Mouse (Mus musculus): ENCODE measurements around the gene Dnaja2. TPM values are rescaled to one million over a fixed set of nuclear protein-coding genes. Genes with fewer than 3 reads are reported as not detected.

Dnaja2 gene
- polyA plus RNA-seq, 1 experiment, result 10.9 TPM

DNA sequence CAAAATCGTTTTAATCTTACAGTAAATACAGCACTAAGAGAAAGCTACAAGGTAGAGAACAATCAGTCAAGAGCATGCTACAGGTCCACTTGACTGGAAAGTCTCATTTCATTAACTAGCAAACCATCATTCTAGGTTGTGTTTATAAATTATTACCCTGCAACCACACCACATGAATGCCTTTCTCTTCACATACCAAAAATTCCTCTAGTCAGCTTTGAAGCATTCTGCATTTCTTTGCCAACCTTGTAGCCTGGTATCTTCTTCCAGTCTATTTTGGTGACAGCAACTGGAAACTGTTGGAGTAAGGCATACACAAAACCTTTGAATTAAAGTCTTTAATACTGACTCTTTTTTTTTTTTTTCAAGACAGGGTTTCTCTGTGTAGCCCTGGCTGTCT, 36.4 kb upstream of the Dnaja2 start:
- DNase-seq, result no peak
- TF ChIP-seq CTCF (IDR thresholded peaks at IDR 0.05; ENCODE audit: insufficient read depth, low read length) (no peak), POLR2A (IDR thresholded peaks at IDR 0.05; ENCODE audit: borderline replicate concordance, extremely low read depth, low read depth, low read length) (no peak)
- 58% methylated on average over 1 of the region's 1 CpGs for WGBS

DNA sequence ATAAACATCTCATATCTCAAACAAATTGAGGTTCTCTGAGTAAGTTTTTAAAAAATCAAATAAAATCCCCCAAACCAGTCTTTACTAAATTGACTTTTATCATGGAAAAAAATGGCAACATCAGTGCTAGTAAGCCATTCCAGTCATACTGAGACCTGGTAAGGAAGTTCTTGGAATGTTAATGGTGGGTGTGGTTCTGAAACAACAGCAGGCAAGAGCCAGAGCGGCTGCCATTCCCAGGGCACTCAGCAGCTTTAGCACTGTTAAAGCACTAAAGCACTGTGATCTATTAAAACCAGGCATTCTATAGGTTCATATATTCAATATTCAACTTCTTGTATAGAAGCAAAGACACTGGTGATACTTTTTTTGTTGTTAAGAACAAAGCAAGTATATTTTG, 35.1 kb upstream of the Dnaja2 start:
- 58% methylated on average over 1 of the region's 1 CpGs for WGBS
- Histone ChIP-seq H3K4me1 (ENCODE audit: control insufficient read depth, insufficient read depth, low read length) (no peaks in the 10 kb centered on the region), H3K4me3 (replicated peaks; ENCODE audit: extremely low read depth, low read depth, low read length) (no peak overlapping the region)
- TF ChIP-seq CTCF (IDR thresholded peaks at IDR 0.05; ENCODE audit: insufficient read depth, low read length) (no peak), POLR2A (IDR thresholded peaks at IDR 0.05; ENCODE audit: borderline replicate concordance, extremely low read depth, low read depth, low read length) (no peak)
- no peak for DNase-seq

More for the DNA sequence above, 36.4 kb upstream of the Dnaja2 start:
- Histone ChIP-seq H3K4me3 (replicated peaks; ENCODE audit: extremely low read depth, low read depth, low read length) (no peak overlapping the region), H3K4me1 (ENCODE audit: control insufficient read depth, insufficient read depth, low read length) (no peaks in the 10 kb centered on the region; the same call in 1 of the 2 replicates)

DNA sequence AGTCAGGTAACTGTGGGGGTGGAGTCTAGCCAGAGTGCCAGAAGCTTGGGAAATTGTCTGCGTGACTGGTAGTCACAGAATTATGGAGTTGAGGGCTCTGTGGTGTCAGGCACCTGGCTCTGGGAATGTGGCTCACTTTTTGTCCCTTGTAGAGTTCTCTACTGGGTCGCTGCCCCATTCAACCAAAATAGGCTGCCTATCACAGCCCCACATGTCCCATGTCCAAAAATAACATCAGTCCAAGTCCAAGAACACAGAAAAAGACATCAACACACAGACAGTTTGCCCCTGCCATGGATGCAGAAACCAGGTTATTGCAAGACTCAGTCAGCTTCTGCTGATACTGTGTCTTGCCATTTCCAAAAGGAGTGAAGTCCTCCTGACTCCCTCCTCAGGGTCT, 33.5 kb upstream of the Dnaja2 start:
- DNase-seq, result no peak
- Histone ChIP-seq H3K4me3 (replicated peaks; ENCODE audit: extremely low read depth, low read depth, low read length) (no peak overlapping the region), H3K4me1 (ENCODE audit: control insufficient read depth, insufficient read depth, low read length) (no peaks in the 10 kb centered on the region)
- 70% methylated on average over 2 of the region's 2 CpGs for WGBS
- TF ChIP-seq POLR2A (IDR thresholded peaks at IDR 0.05; ENCODE audit: borderline replicate concordance, extremely low read depth, low read depth, low read length) (no peak), CTCF (IDR thresholded peaks at IDR 0.05; ENCODE audit: insufficient read depth, low read length) (no peak)

DNA sequence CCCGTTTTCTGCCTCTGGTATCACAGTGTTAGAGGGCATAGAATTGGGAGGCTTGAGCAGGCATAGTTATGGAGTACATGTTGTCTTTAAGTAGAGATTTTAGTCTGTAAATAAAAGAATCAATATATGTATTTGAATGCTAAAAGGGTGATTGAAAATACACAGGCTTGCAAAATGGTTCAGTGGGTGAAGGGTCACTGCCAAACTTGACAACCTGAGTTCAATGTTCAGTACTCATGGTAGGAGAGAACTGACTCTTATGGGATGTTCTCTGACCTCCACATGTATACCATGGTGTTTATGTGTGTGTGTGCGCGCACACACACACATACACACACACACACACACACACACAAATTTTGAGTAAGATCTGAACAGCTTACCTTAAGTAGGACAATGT, 22.5 kb upstream of the Dnaja2 start:
- no peak for DNase-seq
- H3K4me1 ChIP-seq (ENCODE audit: control insufficient read depth, insufficient read depth, low read length), result no peaks in the 10 kb centered on the region
- 92% methylated on average over 3 of the region's 3 CpGs for WGBS
- TF ChIP-seq POLR2A (IDR thresholded peaks at IDR 0.05; ENCODE audit: borderline replicate concordance, extremely low read depth, low read depth, low read length) (no peak), CTCF (IDR thresholded peaks at IDR 0.05; ENCODE audit: insufficient read depth, low read length) (no peak)
- no peak overlapping the region for H3K4me3 ChIP-seq (replicated peaks; ENCODE audit: extremely low read depth, low read depth, low read length)

DNA sequence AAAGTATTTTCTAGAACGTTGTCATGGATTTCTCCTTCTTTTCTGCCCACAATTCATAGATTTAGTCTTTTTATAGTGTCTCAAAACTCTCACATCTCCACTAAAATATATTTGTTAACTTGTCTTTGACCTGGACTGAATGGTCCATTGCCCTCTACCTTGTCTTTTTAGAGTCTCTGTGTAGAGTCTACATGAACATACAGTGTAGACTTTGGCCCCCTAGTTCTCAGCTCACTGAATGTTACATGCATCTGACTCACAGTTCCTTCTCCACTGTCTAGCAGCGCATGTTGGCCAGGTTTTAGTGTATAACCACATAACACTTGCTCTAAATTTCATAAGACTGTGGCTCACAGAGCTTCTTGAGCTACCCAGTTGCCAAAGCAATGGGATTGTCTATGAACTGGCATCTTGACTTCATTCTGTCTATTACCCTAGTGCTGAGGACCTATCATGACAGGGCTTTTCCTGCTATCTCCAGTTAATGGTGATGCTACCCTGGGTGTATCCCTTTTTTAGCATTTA, 18.9 kb upstream of the Dnaja2 start:
- no peak for TF ChIP-seq POLR2A (IDR thresholded peaks at IDR 0.05; ENCODE audit: borderline replicate concordance, extremely low read depth, low read depth, low read length)
- TF ChIP-seq CTCF (IDR thresholded peaks at IDR 0.05; ENCODE audit: insufficient read depth, low read length), result no peak
- DNase-seq, result no peak
- Histone ChIP-seq H3K4me1 (ENCODE audit: control insufficient read depth, insufficient read depth, low read length) (no peaks in the 10 kb centered on the region), H3K4me3 (replicated peaks; ENCODE audit: extremely low read depth, low read depth, low read length) (no peak overlapping the region)
- whole genome bisulfite sequencing, result 74% methylated on average over 2 of the region's 2 CpGs

DNA sequence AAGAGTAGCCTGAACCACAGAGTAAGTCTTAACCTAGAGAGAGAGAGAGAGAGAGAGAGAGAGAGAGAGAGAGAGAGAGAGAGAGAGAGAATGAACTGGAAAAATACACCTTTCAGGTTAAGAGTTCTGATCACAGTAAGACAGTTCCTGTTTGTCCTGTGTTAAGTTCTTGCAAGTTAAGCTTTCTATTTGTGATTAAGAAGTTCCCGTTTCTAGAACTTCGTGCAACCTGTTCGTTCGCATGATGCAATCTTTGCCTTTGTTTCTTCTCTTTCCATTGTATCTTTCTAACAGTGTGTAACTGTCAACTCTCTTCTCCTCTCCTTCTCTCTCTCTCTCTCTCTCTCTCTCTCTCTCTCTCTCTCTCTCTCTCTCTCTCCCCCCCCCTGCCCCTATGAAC, 15.3 kb upstream of the Dnaja2 start:
- DNase-seq, result no peak
- Histone ChIP-seq H3K4me1 (ENCODE audit: control insufficient read depth, insufficient read depth, low read length) (no peaks in the 10 kb centered on the region), H3K4me3 (replicated peaks; ENCODE audit: extremely low read depth, low read depth, low read length) (no peak overlapping the region)
- 47% methylated on average over 4 of the region's 4 CpGs for WGBS
- TF ChIP-seq CTCF (IDR thresholded peaks at IDR 0.05; ENCODE audit: insufficient read depth, low read length) (no peak), POLR2A (IDR thresholded peaks at IDR 0.05; ENCODE audit: borderline replicate concordance, extremely low read depth, low read depth, low read length) (no peak)

DNA sequence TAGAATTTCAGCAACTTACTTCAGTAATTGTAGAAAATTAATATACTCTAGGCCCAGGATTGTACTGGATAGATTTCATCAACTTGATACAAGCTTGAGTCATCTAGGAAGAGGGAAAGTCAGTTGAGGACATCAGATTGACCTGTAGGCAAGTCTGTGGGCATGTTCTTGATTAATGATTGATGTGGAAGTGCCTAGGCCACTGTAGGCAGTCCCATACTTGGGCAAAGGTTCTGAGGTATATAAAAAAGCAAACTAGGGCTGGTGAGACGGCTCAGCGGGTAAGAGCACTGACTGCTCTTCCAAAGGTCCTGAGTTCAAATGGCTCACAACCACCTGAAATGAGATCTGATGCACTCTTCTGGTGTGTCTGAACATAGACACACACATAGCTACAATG, 12.7 kb upstream of the Dnaja2 start:
- DNase-seq, result no peak
- WGBS, result 87% methylated on average over 2 of the region's 2 CpGs
- Histone ChIP-seq H3K4me3 (replicated peaks; ENCODE audit: extremely low read depth, low read depth, low read length) (no peak overlapping the region), H3K4me1 (ENCODE audit: control insufficient read depth, insufficient read depth, low read length) (no peaks in the 10 kb centered on the region)
- TF ChIP-seq POLR2A (IDR thresholded peaks at IDR 0.05; ENCODE audit: borderline replicate concordance, extremely low read depth, low read depth, low read length) (no peak), CTCF (IDR thresholded peaks at IDR 0.05; ENCODE audit: insufficient read depth, low read length) (no peak)

DNA sequence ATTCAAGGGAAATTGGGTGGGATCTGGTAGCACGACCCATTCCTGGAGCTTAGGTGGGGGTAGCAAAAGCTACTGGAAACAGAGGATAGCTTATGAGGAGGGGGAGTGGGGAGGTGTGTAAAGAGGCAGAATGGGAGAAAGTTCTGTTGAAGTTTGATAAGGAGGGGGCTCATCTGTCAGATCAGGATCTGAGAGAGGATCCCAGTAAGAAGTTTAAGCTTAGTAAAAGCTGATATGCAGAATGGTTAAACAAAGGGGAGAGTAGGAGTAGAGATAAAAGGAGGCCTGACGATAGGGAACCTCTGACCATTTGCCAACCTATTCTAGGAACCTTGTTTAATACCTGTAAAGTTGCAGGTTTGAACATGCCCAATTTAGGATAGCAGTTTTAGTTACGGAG, 10.0 kb upstream of the Dnaja2 start:
- DNase-seq, result no peak
- WGBS, result 81% methylated on average over 3 of the region's 3 CpGs
- no peaks in the 10 kb centered on the region for H3K4me1 ChIP-seq (ENCODE audit: control insufficient read depth, insufficient read depth, low read length)
- H3K4me3 ChIP-seq (replicated peaks; ENCODE audit: extremely low read depth, low read depth, low read length), result no peak overlapping the region
- TF ChIP-seq POLR2A (IDR thresholded peaks at IDR 0.05; ENCODE audit: borderline replicate concordance, extremely low read depth, low read depth, low read length) (no peak), CTCF (IDR thresholded peaks at IDR 0.05; ENCODE audit: insufficient read depth, low read length) (no peak)

DNA sequence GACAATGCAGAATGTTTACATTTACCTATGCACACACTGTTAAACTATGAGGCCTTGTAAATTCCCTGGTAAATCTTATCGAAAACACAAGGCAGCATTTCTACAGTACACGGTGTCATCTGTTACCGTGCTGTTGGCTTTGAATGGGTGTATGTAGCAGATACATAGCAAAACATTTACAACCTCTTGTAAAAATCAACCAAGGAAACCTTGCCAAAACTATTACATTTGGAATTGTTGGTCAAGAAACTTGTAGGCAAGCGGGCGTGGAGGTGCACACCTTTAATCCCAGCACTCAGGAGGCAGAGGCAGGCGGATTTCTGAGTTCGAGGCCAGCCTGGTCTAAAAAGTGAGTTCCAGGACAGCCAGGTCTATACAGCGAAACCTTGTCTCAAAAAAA, 8.2 kb upstream of the Dnaja2 start:
- WGBS, result 85% methylated on average over 8 of the region's 8 CpGs
- no peak overlapping the region for H3K4me3 ChIP-seq (replicated peaks; ENCODE audit: extremely low read depth, low read depth, low read length)
- no peak for DNase-seq
- H3K4me1 ChIP-seq (ENCODE audit: control insufficient read depth, insufficient read depth, low read length), result no peaks in the 10 kb centered on the region
- no peak for TF ChIP-seq CTCF (IDR thresholded peaks at IDR 0.05; ENCODE audit: insufficient read depth, low read length)

DNA sequence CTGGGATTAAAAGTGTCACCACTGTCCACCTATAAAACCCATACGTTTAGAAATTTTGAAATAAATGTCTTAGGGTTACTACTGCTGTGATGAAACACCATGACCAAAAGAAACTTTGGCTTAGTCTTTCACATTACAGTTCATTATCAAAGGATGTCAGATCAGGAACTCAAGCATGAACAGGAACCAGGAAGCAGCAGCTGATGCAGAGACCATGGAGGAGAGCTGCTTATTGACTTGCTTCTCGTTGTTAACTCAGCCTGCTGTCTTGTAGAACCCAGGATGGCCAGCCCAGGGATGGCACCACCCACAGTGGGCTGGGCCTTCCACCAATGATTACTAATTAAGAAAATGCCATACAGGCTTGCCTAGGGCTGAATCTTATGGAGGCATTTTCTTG, 4.8 kb upstream of the Dnaja2 start:
- H3K4me1 ChIP-seq (ENCODE audit: control insufficient read depth, insufficient read depth, low read length), result peaks cover 8% of the 10 kb centered on the region
- no peak for TF ChIP-seq CTCF (IDR thresholded peaks at IDR 0.05; ENCODE audit: insufficient read depth, low read length)
- TF ChIP-seq POLR2A (IDR thresholded peaks at IDR 0.05; ENCODE audit: borderline replicate concordance, extremely low read depth, low read depth, low read length), result no peak
- whole genome bisulfite sequencing, result 55% methylated on average over 2 of the region's 2 CpGs
- DNase-seq, result no peak
- no peak overlapping the region for H3K4me3 ChIP-seq (replicated peaks; ENCODE audit: extremely low read depth, low read depth, low read length)
